Mouse (Mus musculus): ENCODE measurements at regions not wholly inside any gene's neighbourhood (a gene's known extent, or its start where the extent isn't known, plus 50 kb on each side); places are given as distances from the start of the nearest gene placed in this dataset.

GRCm38 (mm10) chr17:49149896-49150295 lies 217.7 kb downstream of the Lrfn2 start:
- no peak for DNase-seq (ENCODE audit: low read depth in 1 of 2, low spot score in 2 of 2)

DNA sequence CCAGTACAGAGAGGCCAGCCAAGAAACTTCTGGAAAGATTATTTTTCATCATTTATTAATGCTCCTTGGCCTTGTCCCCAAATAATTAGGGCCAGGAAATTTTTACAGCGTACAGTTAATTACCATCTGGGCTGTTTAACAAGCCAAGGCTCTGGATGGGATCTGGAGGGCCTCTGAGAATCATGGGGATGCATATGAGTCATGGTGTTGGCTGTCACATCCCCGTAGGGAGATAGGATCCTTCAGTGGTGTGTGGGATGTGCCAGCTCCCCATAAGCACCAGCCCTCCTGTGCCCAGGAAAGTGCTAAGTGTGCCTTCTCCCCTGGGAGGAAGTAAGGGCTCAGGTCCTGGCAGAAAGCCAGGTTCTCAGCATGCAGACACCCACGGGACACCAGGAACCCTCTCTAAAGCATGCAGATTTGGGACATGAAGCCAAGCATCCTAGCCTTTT lies 218.8 kb downstream of the Lrfn2 start:
- DNase-seq (ENCODE audit: low read depth in 1 of 2, low spot score in 2 of 2) = no peak

DNA sequence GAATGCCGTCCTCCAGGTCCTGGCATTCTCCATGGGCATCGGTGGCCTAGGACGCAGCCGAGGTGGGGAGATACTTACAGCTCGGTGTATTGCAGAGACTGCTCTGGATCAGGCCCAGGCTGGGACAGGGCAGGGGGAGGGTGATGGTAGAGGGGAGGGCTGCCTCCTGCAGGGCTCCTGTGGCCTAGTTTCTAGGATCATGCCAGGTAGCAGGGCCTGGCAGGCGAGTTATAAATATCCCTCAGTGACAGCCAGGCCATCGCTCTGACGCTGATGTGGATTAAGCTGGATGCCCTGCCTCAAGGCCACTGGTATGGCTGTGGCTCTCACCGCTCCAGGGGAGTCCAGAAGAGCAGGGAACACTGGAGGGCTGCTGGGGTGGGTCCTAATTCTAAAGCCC lies 221.8 kb downstream of the Lrfn2 start:
- no peak for DNase-seq (ENCODE audit: low read depth in 1 of 2, low spot score in 2 of 2)

GRCm38 (mm10) chr17:49155001-49155515 lies 222.9 kb downstream of the Lrfn2 start:
- DNase-seq (ENCODE audit: low read depth in 1 of 2, low spot score in 2 of 2) = no peak

DNA sequence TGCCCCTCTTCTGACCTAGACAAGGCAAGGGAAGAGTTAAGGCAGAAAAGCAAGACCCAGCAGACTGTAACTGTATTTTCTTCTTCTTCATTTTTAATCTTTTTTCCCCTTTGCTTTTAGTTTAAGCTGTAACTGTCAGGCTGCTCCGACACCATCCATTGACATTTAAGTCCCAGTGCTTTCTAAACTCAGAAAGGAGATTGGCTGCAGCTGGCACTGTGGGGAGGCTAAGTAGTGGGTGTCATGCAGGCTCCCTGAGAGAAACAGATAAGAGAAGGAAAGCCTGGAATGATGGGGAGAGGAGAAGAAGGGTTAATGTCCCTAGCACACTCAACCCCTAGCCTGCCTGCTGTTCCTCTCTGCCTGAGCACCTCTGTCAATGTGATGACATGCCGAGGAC lies 225.4 kb downstream of the Lrfn2 start:
- DNase-seq (ENCODE audit: low read depth in 1 of 2, low spot score in 2 of 2) = no peak

DNA sequence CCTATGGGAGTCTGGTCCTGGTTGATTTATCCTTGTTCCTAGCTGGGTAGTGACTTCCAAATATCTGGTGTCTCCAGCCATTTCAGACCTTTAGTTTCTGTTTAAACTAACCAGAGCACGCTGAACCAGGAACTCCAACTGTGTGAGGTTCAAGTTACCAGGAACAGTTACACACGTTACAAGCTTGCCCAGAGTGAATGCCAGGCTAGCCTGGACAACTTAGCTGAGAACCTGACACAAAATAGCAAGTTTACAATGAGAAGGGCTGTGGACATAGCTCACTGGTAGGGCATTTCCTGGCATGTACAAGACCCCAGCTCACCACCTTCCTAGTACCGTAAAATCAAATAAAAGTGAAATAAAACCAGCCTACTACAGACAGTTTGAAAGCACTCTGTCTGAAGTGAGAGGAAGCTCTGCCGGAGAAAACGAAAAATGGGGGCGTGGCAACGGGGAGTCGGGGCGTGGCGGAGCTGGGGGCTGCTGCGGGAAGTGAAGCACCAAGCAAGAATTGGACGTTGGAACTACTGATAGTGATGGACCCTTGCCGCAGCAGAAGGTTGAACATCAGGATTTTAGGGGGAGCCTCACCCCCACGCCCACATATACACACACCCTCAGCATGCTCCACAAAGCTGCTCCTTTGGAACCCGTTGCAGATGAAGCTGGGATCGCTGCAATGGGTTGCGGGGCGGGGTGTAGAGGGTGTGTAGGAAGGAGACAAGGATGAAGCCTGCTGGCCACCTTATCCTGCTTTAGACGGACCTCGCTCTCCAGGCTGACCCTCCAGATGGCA lies 239.3 kb downstream of the Lrfn2 start:
- DNase-seq (ENCODE audit: low read depth in 1 of 2, low spot score in 2 of 2) = peak in 1 of 2 experiments; percentile 5

- DNase-seq (ENCODE audit: low read depth in 1 of 2, low spot score in 2 of 2) = no peak
These were observed 240.0 kb downstream of the Lrfn2 start for GRCm38 (mm10) chr17:49172052-49172799.

GRCm38 (mm10) chr17:49172800-49173150 lies 240.6 kb downstream of the Lrfn2 start:
- DNase-seq (ENCODE audit: low read depth in 1 of 2, low spot score in 2 of 2) = no peak

- DNase-seq (ENCODE audit: low read depth in 1 of 2, low spot score in 2 of 2) = no peak
These were observed 246.0 kb downstream of the Lrfn2 start for GRCm38 (mm10) chr17:49177966-49178731.

GRCm38 (mm10) chr17:49182485-49182884 lies 245.7 kb upstream of the Mocs1 start:
- DNase-seq (ENCODE audit: low read depth in 1 of 2, low spot score in 2 of 2) = no peak

GRCm38 (mm10) chr17:49183917-49184316 lies 244.2 kb upstream of the Mocs1 start:
- no peak for DNase-seq (ENCODE audit: low read depth in 1 of 2, low spot score in 2 of 2)

GRCm38 (mm10) chr17:49185052-49185612 lies 243.0 kb upstream of the Mocs1 start:
- no peak for DNase-seq (ENCODE audit: low read depth in 1 of 2, low spot score in 2 of 2)

- no peak for DNase-seq (ENCODE audit: low read depth in 1 of 2, low spot score in 2 of 2)
These were observed 238.4 kb upstream of the Mocs1 start for GRCm38 (mm10) chr17:49189765-49190164.

GRCm38 (mm10) chr17:49190337-49190736 lies 237.8 kb upstream of the Mocs1 start:
- DNase-seq (ENCODE audit: low read depth in 1 of 2, low spot score in 2 of 2) = no peak

GRCm38 (mm10) chr17:49196046-49196684 lies 232.0 kb upstream of the Mocs1 start:
- DNase-seq (ENCODE audit: low read depth in 1 of 2, low spot score in 2 of 2) = no peak

GRCm38 (mm10) chr17:49201495-49201894 lies 226.7 kb upstream of the Mocs1 start:
- no peak for DNase-seq (ENCODE audit: low read depth in 1 of 2, low spot score in 2 of 2)

DNA sequence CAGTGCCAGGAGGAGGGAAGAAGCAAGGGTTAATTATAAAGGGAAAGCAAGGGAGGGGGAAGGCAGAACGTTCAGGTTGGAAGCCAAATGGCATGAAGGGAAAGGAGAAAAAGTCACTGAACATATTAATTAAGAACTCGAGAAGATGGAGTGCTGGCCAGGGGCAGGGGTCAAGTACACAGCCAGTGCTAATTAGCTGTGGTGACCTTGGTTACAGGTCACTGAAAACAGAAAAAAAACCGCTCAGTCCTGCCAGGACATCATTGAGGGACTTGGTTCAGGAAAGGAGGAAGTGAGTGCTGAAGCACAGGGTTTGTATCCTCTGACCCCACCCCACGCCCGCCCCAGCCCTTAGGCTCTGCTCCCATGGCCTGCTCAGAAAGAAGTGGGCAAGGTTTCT lies 223.1 kb upstream of the Mocs1 start:
- no peak for DNase-seq (ENCODE audit: low read depth in 1 of 2, low spot score in 2 of 2)

- DNase-seq (ENCODE audit: low read depth in 1 of 2, low spot score in 2 of 2) = no peak
These were observed 222.6 kb upstream of the Mocs1 start for GRCm38 (mm10) chr17:49205564-49205963.

- no peak for DNase-seq (ENCODE audit: low read depth in 1 of 2, low spot score in 2 of 2)
These were observed 221.5 kb upstream of the Mocs1 start for GRCm38 (mm10) chr17:49206708-49207107.

GRCm38 (mm10) chr17:49208315-49208820 lies 219.8 kb upstream of the Mocs1 start:
- no peak for DNase-seq (ENCODE audit: low read depth in 1 of 2, low spot score in 2 of 2)

Data from monocyte, adult 2 months (primary cell).